Mouse (Mus musculus): ENCODE results near the gene Abhd6.

DNA sequence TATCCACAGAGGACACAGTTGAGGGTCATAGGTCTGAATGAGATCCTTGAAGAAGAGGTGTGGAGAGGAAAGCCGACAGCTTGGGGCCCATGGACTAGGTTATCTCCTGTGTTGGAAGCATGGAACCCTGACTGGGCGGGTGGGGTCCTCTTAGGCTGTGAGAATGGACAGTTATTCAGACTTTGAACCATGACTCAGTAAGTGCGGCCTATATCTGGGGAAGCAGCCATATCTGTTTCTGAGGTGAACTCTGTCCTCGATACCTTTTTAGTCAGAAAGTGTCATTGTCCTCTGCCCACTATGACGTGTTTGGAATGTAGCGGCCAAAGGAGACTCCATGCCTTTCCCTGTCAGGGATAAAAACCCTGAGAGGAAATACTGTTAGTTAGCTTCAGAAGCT is 44.1 kb downstream of the Abhd6 start:
- TF ChIP-seq POLR2A (IDR thresholded peaks at IDR 0.05; ENCODE audit: borderline replicate concordance, extremely low read depth, low read depth, low read length) (no peak), CTCF (IDR thresholded peaks at IDR 0.05; ENCODE audit: insufficient read depth, low read length) (no peak)

All from lung, adult 2 months (tissue).